Mouse (Mus musculus): ENCODE measurements around the gene Speer4b.

DNA sequence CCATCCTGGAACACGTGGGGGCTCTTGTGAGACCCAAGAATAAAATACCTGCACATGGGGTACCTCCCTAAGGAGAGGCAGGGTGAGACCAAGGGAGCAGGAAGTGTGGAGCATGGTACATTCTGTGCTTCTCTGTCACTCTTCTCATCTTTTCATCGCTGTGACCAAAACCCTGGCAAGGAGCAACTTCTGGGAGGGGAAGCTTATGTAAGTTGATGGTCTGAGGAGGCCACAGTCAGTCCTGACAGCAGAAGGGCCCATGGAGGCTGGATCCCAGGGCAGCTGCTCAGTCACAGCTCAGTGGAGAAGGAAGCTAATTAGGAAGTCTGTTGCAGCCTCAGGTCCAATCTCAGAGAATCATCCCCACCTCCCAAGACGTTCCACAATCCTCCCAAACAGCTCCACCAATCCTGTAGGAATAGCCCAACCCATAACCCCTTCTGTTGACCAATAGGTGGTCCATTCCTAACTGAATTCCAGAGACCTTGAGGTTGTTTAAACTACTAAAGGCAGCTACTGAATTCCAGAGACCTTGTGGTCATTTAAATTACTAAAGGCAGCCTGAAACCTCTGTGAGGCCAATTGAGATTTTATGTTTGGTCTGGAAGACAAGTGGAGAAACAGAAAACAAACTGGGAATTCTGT, 47.9 kb downstream of the Speer4b start:
- TF ChIP-seq CTCF (IDR thresholded peaks at IDR 0.05; ENCODE audit: low read depth, low read length): no peak
- no peak for TF ChIP-seq POLR2A (IDR thresholded peaks at IDR 0.05; ENCODE audit: extremely low read depth, insufficient read depth, low read length)
